Mouse (Mus musculus): Measurements from ENCODE around the gene Nsd1. TPM values are rescaled to one million over a fixed set of nuclear protein-coding genes. Genes with fewer than 3 reads are reported as not detected.

Gene Nsd1
- polyA plus RNA-seq, 1 experiment from 2014 or later: 37.4 TPM

- H3K4me3 ChIP-seq (ENCODE audit: low read depth, low read length): peak overlapping the region; percentile 70
- no peaks in the 10 kb centered on the region for H3K9me3 ChIP-seq (ENCODE audit: control insufficient read depth)
- H3K4me1 ChIP-seq (replicated peaks; ENCODE audit: control insufficient read depth, insufficient read depth, low read length): peaks cover 4% of the 10 kb centered on the region; the same call in 1 of the 2 replicates
- H3K9ac ChIP-seq (ENCODE audit: low read depth, low read length): peak overlapping the region; percentile 85
- TF ChIP-seq CTCF (IDR thresholded peaks at IDR 0.05; ENCODE audit: low read depth): peak; percentile 75
- peak overlapping the region; percentile 93 for H3K27ac ChIP-seq (ENCODE audit: low read depth, low read length)
- H3K4me2 ChIP-seq (replicated peaks; ENCODE audit: low read depth): peak overlapping the region; percentile 82
- peak; percentile 44 for ATAC-seq
- WGBS: under 1% methylated on average over 31 of the region's 31 CpGs
- H3K27me3 ChIP-seq (replicated peaks; ENCODE audit: control insufficient read depth, insufficient read depth, low read length): no peaks in the 10 kb centered on the region
- H3K36me3 ChIP-seq (ENCODE audit: control insufficient read depth, insufficient read depth): peaks cover 43% of the 10 kb centered on the region
Observed at GRCm38 (mm10) chr13:55322130-55322825, 112.7 kb downstream of the Nsd1 start.

GRCm38 (mm10) chr13:55325596-55325995 lies 116.0 kb downstream of the Nsd1 start:
- Histone ChIP-seq H3K27ac (ENCODE audit: low read depth, low read length) (no peak overlapping the region), H3K9ac (ENCODE audit: low read depth, low read length) (no peak overlapping the region), H3K4me1 (replicated peaks; ENCODE audit: control insufficient read depth, insufficient read depth, low read length) (peaks cover 10% of the 10 kb centered on the region), H3K36me3 (ENCODE audit: control insufficient read depth, insufficient read depth) (peaks cover 29% of the 10 kb centered on the region), H3K4me3 (ENCODE audit: low read depth, low read length) (no peak overlapping the region), H3K27me3 (replicated peaks; ENCODE audit: control insufficient read depth, insufficient read depth, low read length) (no peaks in the 10 kb centered on the region), H3K4me2 (replicated peaks; ENCODE audit: low read depth) (no peak overlapping the region), H3K9me3 (ENCODE audit: control insufficient read depth) (no peaks in the 10 kb centered on the region)
- TF ChIP-seq CTCF (IDR thresholded peaks at IDR 0.05; ENCODE audit: low read depth): no peak
- no peak for ATAC-seq
- 64% methylated on average over 11 of the region's 11 CpGs for WGBS

- no peaks in the 10 kb centered on the region for H3K27me3 ChIP-seq (replicated peaks; ENCODE audit: control insufficient read depth, insufficient read depth, low read length)
- 52% methylated on average over 4 of the region's 4 CpGs for WGBS
- TF ChIP-seq CTCF (IDR thresholded peaks at IDR 0.05; ENCODE audit: low read depth): no peak
- no peaks in the 10 kb centered on the region for H3K9me3 ChIP-seq (ENCODE audit: control insufficient read depth)
- no peak overlapping the region for H3K27ac ChIP-seq (ENCODE audit: low read depth, low read length)
- H3K4me3 ChIP-seq (ENCODE audit: low read depth, low read length): no peak overlapping the region
- ATAC-seq: no peak
- H3K4me2 ChIP-seq (replicated peaks; ENCODE audit: low read depth): no peak overlapping the region
- H3K4me1 ChIP-seq (replicated peaks; ENCODE audit: control insufficient read depth, insufficient read depth, low read length): peaks cover 8% of the 10 kb centered on the region
- H3K36me3 ChIP-seq (ENCODE audit: control insufficient read depth, insufficient read depth): peaks cover 29% of the 10 kb centered on the region
- H3K9ac ChIP-seq (ENCODE audit: low read depth, low read length): no peak overlapping the region
Observed at GRCm38 (mm10) chr13:55327169-55327568, 117.6 kb downstream of the Nsd1 start.

- Histone ChIP-seq H3K4me1 (replicated peaks; ENCODE audit: control insufficient read depth, insufficient read depth, low read length) (peaks cover 8% of the 10 kb centered on the region), H3K27me3 (replicated peaks; ENCODE audit: control insufficient read depth, insufficient read depth, low read length) (no peaks in the 10 kb centered on the region), H3K4me3 (ENCODE audit: low read depth, low read length) (no peak overlapping the region), H3K27ac (ENCODE audit: low read depth, low read length) (no peak overlapping the region), H3K9me3 (ENCODE audit: control insufficient read depth) (no peaks in the 10 kb centered on the region), H3K4me2 (replicated peaks; ENCODE audit: low read depth) (peak overlapping the region; percentile 93; the same call in 1 of the 2 replicates), H3K36me3 (ENCODE audit: control insufficient read depth, insufficient read depth) (peaks cover 29% of the 10 kb centered on the region), H3K9ac (ENCODE audit: low read depth, low read length) (no peak overlapping the region)
- TF ChIP-seq CTCF (IDR thresholded peaks at IDR 0.05; ENCODE audit: low read depth): peak; percentile 95
- WGBS: 41% methylated on average over 7 of the region's 8 CpGs
- ATAC-seq: peak; percentile 43
Observed at GRCm38 (mm10) chr13:55327633-55328032, 118.1 kb downstream of the Nsd1 start.

GRCm38 (mm10) chr13:55328171-55328570 lies 118.6 kb downstream of the Nsd1 start:
- Histone ChIP-seq H3K27me3 (replicated peaks; ENCODE audit: control insufficient read depth, insufficient read depth, low read length) (no peaks in the 10 kb centered on the region), H3K27ac (ENCODE audit: low read depth, low read length) (no peak overlapping the region), H3K4me1 (replicated peaks; ENCODE audit: control insufficient read depth, insufficient read depth, low read length) (peaks cover 8% of the 10 kb centered on the region), H3K9me3 (ENCODE audit: control insufficient read depth) (no peaks in the 10 kb centered on the region), H3K4me3 (ENCODE audit: low read depth, low read length) (no peak overlapping the region), H3K4me2 (replicated peaks; ENCODE audit: low read depth) (peak overlapping the region; percentile 93), H3K36me3 (ENCODE audit: control insufficient read depth, insufficient read depth) (peaks cover 29% of the 10 kb centered on the region), H3K9ac (ENCODE audit: low read depth, low read length) (no peak overlapping the region)
- 87% methylated on average over 6 of the region's 6 CpGs for WGBS
- no peak for ATAC-seq
- TF ChIP-seq CTCF (IDR thresholded peaks at IDR 0.05; ENCODE audit: low read depth): no peak

- ATAC-seq: no peak
- Histone ChIP-seq H3K4me3 (ENCODE audit: low read depth, low read length) (peak overlapping the region; percentile 68; the same call in 1 of the 2 replicates), H3K4me2 (replicated peaks; ENCODE audit: low read depth) (peak overlapping the region; percentile 93), H3K9ac (ENCODE audit: low read depth, low read length) (no peak overlapping the region), H3K27me3 (replicated peaks; ENCODE audit: control insufficient read depth, insufficient read depth, low read length) (no peaks in the 10 kb centered on the region), H3K9me3 (ENCODE audit: control insufficient read depth) (no peaks in the 10 kb centered on the region), H3K4me1 (replicated peaks; ENCODE audit: control insufficient read depth, insufficient read depth, low read length) (peaks cover 8% of the 10 kb centered on the region), H3K27ac (ENCODE audit: low read depth, low read length) (no peak overlapping the region), H3K36me3 (ENCODE audit: control insufficient read depth, insufficient read depth) (peaks cover 24% of the 10 kb centered on the region)
- no peak for TF ChIP-seq CTCF (IDR thresholded peaks at IDR 0.05; ENCODE audit: low read depth)
- WGBS: 94% methylated on average over 4 of the region's 4 CpGs
Observed at GRCm38 (mm10) chr13:55328641-55329040, 119.1 kb downstream of the Nsd1 start.

Measured in intestine, postnatal 0 days (tissue).